ENCODE assay signal across 19 mouse cellular contexts in genomic region chr7:4511489-4512224, GRCm38 (mm10). TPM values are rescaled to one million over a fixed set of nuclear protein-coding genes. Genes with fewer than 3 reads are reported as not detected.
DNase-seq lines count a peak whose midpoint lies in the region; ATAC-seq lines count a peak whose summit lies in the region.
"Had no signal": no experiment of that assay in that cellular context is flagged by ENCODE, and none has a peak within 500 bp of the region (broad histone marks: within the 10 kb centered on the region; RNA-seq: fewer than 3 reads in every experiment).

No protein-coding gene starts in this region.

- H3K27me3 ChIP-seq in heart, embryonic 10.5 days (ENCODE audit: insufficient read depth, poor library complexity, severe bottlenecking): no peaks in the 10 kb centered on the region
- no peaks in the 10 kb centered on the region for H3K27me3 ChIP-seq in neural tube, embryonic 11.5 days (ENCODE audit: control insufficient read depth, insufficient read depth, low read length)
- peaks cover 3% of the 10 kb centered on the region; the same call in 1 of the 2 replicates for H3K27me3 ChIP-seq in neural tube, embryonic 15.5 days (replicated peaks)
- no peaks in the 10 kb centered on the region for H3K27me3 ChIP-seq in heart, embryonic 16.5 days (ENCODE audit: control insufficient read depth, insufficient read depth, low read length)
- H3K27me3 ChIP-seq: limb, embryonic 15.5 days; stomach, embryonic 15.5 days had no signal

- H3K4me3 ChIP-seq in heart, embryonic 10.5 days: peak overlapping the region; percentile 29; the same call in 1 of the 2 replicates
- no peak overlapping the region for H3K4me3 ChIP-seq in neural tube, embryonic 11.5 days (ENCODE audit: low read depth, low read length)
- no peak overlapping the region for H3K4me3 ChIP-seq in neural tube, embryonic 15.5 days (replicated peaks)
- H3K4me3 ChIP-seq in heart, embryonic 16.5 days (ENCODE audit: low read length): no peak overlapping the region
- H3K4me3 ChIP-seq: forebrain, embryonic 12.5 days; hindbrain, embryonic 10.5 days; limb, embryonic 15.5 days; stomach, embryonic 15.5 days had no signal

- H3K4me2 ChIP-seq in neural tube, embryonic 11.5 days (ENCODE audit: low read depth): no peak overlapping the region
- H3K4me2 ChIP-seq in neural tube, embryonic 15.5 days: no peak overlapping the region
- peak overlapping the region; percentile 41 for H3K4me2 ChIP-seq in heart, embryonic 16.5 days (ENCODE audit: low read depth, low read length)
- H3K4me2 ChIP-seq: forebrain, embryonic 12.5 days; limb, embryonic 15.5 days; stomach, embryonic 15.5 days had no signal

- peaks cover 10% of the 10 kb centered on the region; the same call in 1 of the 2 replicates for H3K36me3 ChIP-seq in heart, embryonic 10.5 days
- no peaks in the 10 kb centered on the region for H3K36me3 ChIP-seq in neural tube, embryonic 11.5 days (ENCODE audit: control insufficient read depth, insufficient read depth, low read length)
- H3K36me3 ChIP-seq in neural tube, embryonic 15.5 days: no peaks in the 10 kb centered on the region
- no peaks in the 10 kb centered on the region for H3K36me3 ChIP-seq in heart, embryonic 16.5 days (ENCODE audit: control insufficient read depth, insufficient read depth)
- H3K36me3 ChIP-seq: forebrain, embryonic 12.5 days; hindbrain, embryonic 10.5 days; limb, embryonic 15.5 days; stomach, embryonic 15.5 days had no signal

- H3K27ac ChIP-seq in heart, embryonic 10.5 days: peak overlapping the region; percentile 72
- H3K27ac ChIP-seq in neural tube, embryonic 11.5 days (ENCODE audit: low read depth, low read length): no peak overlapping the region
- H3K27ac ChIP-seq in neural tube, embryonic 15.5 days (replicated peaks): no peak overlapping the region
- H3K27ac ChIP-seq in heart, embryonic 16.5 days (ENCODE audit: low read length): peak overlapping the region; percentile 88
- H3K27ac ChIP-seq: forebrain, embryonic 12.5 days; hindbrain, embryonic 10.5 days; stomach, embryonic 15.5 days had no signal

- peaks cover 74% of the 10 kb centered on the region for H3K4me1 ChIP-seq in heart, embryonic 10.5 days
- no peaks in the 10 kb centered on the region for H3K4me1 ChIP-seq in neural tube, embryonic 11.5 days (ENCODE audit: control insufficient read depth, insufficient read depth, low read length)
- no peaks in the 10 kb centered on the region for H3K4me1 ChIP-seq in neural tube, embryonic 15.5 days
- H3K4me1 ChIP-seq in heart, embryonic 16.5 days (ENCODE audit: control insufficient read depth, insufficient read depth, low read length): peaks cover 59% of the 10 kb centered on the region

- no peaks in the 10 kb centered on the region for H3K9me3 ChIP-seq in heart, embryonic 10.5 days
- H3K9me3 ChIP-seq in neural tube, embryonic 11.5 days (ENCODE audit: control insufficient read depth, low read length): no peaks in the 10 kb centered on the region
- no peaks in the 10 kb centered on the region for H3K9me3 ChIP-seq in neural tube, embryonic 15.5 days (replicated peaks)
- no peaks in the 10 kb centered on the region for H3K9me3 ChIP-seq in heart, embryonic 16.5 days (replicated peaks; ENCODE audit: control insufficient read depth, low read length)
- H3K9me3 ChIP-seq: forebrain, embryonic 12.5 days; limb, embryonic 15.5 days; stomach, embryonic 15.5 days had no signal

- no peak for DNase-seq in heart, embryonic 10.5 days (ENCODE audit: low spot score)
- no peak for DNase-seq in heart, adult 8-10 months (ENCODE audit: low spot score)
- DNase-seq in neural tube, embryonic 11.5 days (ENCODE audit: low spot score): peak; percentile 4
- DNase-seq in cerebellum, adult 8-10 months: no peak
- DNase-seq: cerebellum, adult 11 months; cerebellum, postnatal 36 days; gastrocnemius, postnatal 14 days; kidney, postnatal 10 days; layer of hippocampus, adult 9-11 months; midbrain, embryonic 14.5 days; right cerebral cortex, adult 18-20 months had no signal

- no peak for ATAC-seq in neural tube, embryonic 11.5 days (ENCODE audit: insufficient read depth, low FRiP score, low TSS enrichment)
- no peak for ATAC-seq in neural tube, embryonic 15.5 days (ENCODE audit: low FRiP score)
- ATAC-seq in heart, embryonic 16.5 days (replicated peaks; ENCODE audit: extremely low read depth, insufficient read depth, low FRiP score): no peak
- no peak for ATAC-seq in monocyte, adult 5-6 weeks (replicated peaks; ENCODE audit: insufficient number of reproducible peaks, low FRiP score, low TSS enrichment, poor library complexity, severe bottlenecking)

- H3K9ac ChIP-seq in neural tube, embryonic 11.5 days (ENCODE audit: low read length): no peak overlapping the region
- no peak overlapping the region for H3K9ac ChIP-seq in neural tube, embryonic 15.5 days (replicated peaks)
- peak overlapping the region; percentile 68 for H3K9ac ChIP-seq in heart, embryonic 16.5 days (ENCODE audit: low read length)
- H3K9ac ChIP-seq: forebrain, embryonic 12.5 days; limb, embryonic 15.5 days; stomach, embryonic 15.5 days had no signal

- WGBS in heart, embryonic 10.5 days: 58% methylated on average over 8 of the region's 8 CpGs
- 85% methylated on average over 8 of the region's 8 CpGs for WGBS in neural tube, embryonic 11.5 days
- 78% methylated on average over 8 of the region's 8 CpGs for WGBS in neural tube, embryonic 15.5 days
- WGBS in heart, embryonic 16.5 days: 22% methylated on average over 8 of the region's 8 CpGs

RNA-seq across cellular contexts. Expression of gene Tnnt1, which starts 4.5 kb away (rescaled TPM):
- 97.0 and 167 TPM in 2 replicates for polyA plus RNA-seq in heart, embryonic 10.5 days (2016; fragmentation: Nextera tagmentation; extraction: Ambion mirVana)
- 10 to 100 TPM; 12.4 to 22.1 (median 19.0) TPM for total RNA-seq in heart, adult 8-10 months (2022)
- 72.7 and 93.7 TPM in 2 replicates for polyA plus RNA-seq in neural tube, embryonic 11.5 days (2014; fragmentation: Nextera tagmentation; extraction: Ambion mirVana)
- polyA plus RNA-seq in neural tube, embryonic 15.5 days (2015; fragmentation: Nextera tagmentation; extraction: Ambion mirVana): 22.8 and 29.5 TPM in 2 replicates
- 170 and 190 TPM in 2 replicates for polyA plus RNA-seq in heart, embryonic 16.5 days (2015; fragmentation: Nextera tagmentation; extraction: Ambion mirVana)
- not detected in 3 replicates for total RNA-seq in monocyte, adult 5-6 weeks (2017)

RNA-seq across cellular contexts. Expression of gene Ppp1r12c, which starts 10.2 kb away (rescaled TPM):
- 30.9 and 46.0 TPM in 2 replicates for polyA plus RNA-seq in heart, embryonic 10.5 days (2016; fragmentation: Nextera tagmentation; extraction: Ambion mirVana)
- 10 to 100 TPM; 55.6 to 74.8 (median 61.6) TPM for total RNA-seq in heart, adult 8-10 months (2022)
- 41.1 and 43.3 TPM in 2 replicates for polyA plus RNA-seq in neural tube, embryonic 11.5 days (2014; fragmentation: Nextera tagmentation; extraction: Ambion mirVana)
- 38.8 and 44.6 TPM in 2 replicates for polyA plus RNA-seq in neural tube, embryonic 15.5 days (2015; fragmentation: Nextera tagmentation; extraction: Ambion mirVana)
- 28.6 and 39.8 TPM in 2 replicates for polyA plus RNA-seq in heart, embryonic 16.5 days (2015; fragmentation: Nextera tagmentation; extraction: Ambion mirVana)
- total RNA-seq in monocyte, adult 5-6 weeks (2017): 272 to 296 TPM (median 283 TPM) in 3 replicates

RNA-seq across cellular contexts. Expression of gene Tnni3, which starts 12.4 kb away (rescaled TPM):
- polyA plus RNA-seq in heart, embryonic 10.5 days (2016; fragmentation: Nextera tagmentation; extraction: Ambion mirVana): 960 and 1,463 TPM in 2 replicates
- over 10,000 TPM in 3 of 4 experiments, 1,000 to 10,000 TPM in 1; 9,443 to 11,840 (median 11,050) TPM for total RNA-seq in heart, adult 8-10 months (2022)
- 2.1 and 3.5 TPM in 2 replicates for polyA plus RNA-seq in neural tube, embryonic 11.5 days (2014; fragmentation: Nextera tagmentation; extraction: Ambion mirVana)
- 1.8 and 2.4 TPM in 2 replicates for polyA plus RNA-seq in neural tube, embryonic 15.5 days (2015; fragmentation: Nextera tagmentation; extraction: Ambion mirVana)
- 3,783 and 3,984 TPM in 2 replicates for polyA plus RNA-seq in heart, embryonic 16.5 days (2015; fragmentation: Nextera tagmentation; extraction: Ambion mirVana)
- 6.1 to 6.3 TPM in 2 of 3 replicates, not detected in the other for total RNA-seq in monocyte, adult 5-6 weeks (2017)

RNA-seq across cellular contexts. Expression of gene Dnaaf3, which starts 20.6 kb away (rescaled TPM):
- polyA plus RNA-seq in heart, embryonic 10.5 days (2016; fragmentation: Nextera tagmentation; extraction: Ambion mirVana): 0.63 and 0.65 TPM in 2 replicates
- 1 to 10 TPM; 2.3 to 3.0 (median 2.6) TPM for total RNA-seq in heart, adult 8-10 months (2022)
- 0.93 and 0.95 TPM in 2 replicates for polyA plus RNA-seq in neural tube, embryonic 11.5 days (2014; fragmentation: Nextera tagmentation; extraction: Ambion mirVana)
- 1.8 and 2.1 TPM in 2 replicates for polyA plus RNA-seq in neural tube, embryonic 15.5 days (2015; fragmentation: Nextera tagmentation; extraction: Ambion mirVana)
- polyA plus RNA-seq in heart, embryonic 16.5 days (2015; fragmentation: Nextera tagmentation; extraction: Ambion mirVana): 1.1 and 1.3 TPM in 2 replicates
- total RNA-seq in monocyte, adult 5-6 weeks (2017): 0.85 to 2.0 TPM (median 1.8 TPM) in 3 replicates

RNA-seq across cellular contexts. Expression of gene Syt5, which starts 35.7 kb away (rescaled TPM):
- polyA plus RNA-seq in heart, embryonic 10.5 days (2016; fragmentation: Nextera tagmentation; extraction: Ambion mirVana): 1.0 and 2.8 TPM in 2 replicates
- 1 to 10 TPM in 1 of 4 experiments, under 1 TPM in 3; 0.50 to 1.0 (median 0.83) TPM for total RNA-seq in heart, adult 8-10 months (2022)
- 9.0 and 10.8 TPM in 2 replicates for polyA plus RNA-seq in neural tube, embryonic 11.5 days (2014; fragmentation: Nextera tagmentation; extraction: Ambion mirVana)
- 77.0 and 94.1 TPM in 2 replicates for polyA plus RNA-seq in neural tube, embryonic 15.5 days (2015; fragmentation: Nextera tagmentation; extraction: Ambion mirVana)
- 1.9 and 3.4 TPM in 2 replicates for polyA plus RNA-seq in heart, embryonic 16.5 days (2015; fragmentation: Nextera tagmentation; extraction: Ambion mirVana)
- not detected in 3 replicates for total RNA-seq in monocyte, adult 5-6 weeks (2017)
- total RNA-seq: megakaryocyte progenitor cell, adult 5-6 weeks had no signal

Comparison
In these comparisons a context has a peak if more than half of its experiments do, and no peak if none do; other contexts are left out.
1. H3K27ac ChIP-seq: peak in heart, embryonic 10.5 days (single experiment) and heart, embryonic 16.5 days (single experiment); none in neural tube, embryonic 11.5 days (single experiment) and neural tube, embryonic 15.5 days (single experiment).
2. RNA of gene Tnni3, which starts 12.4 kb away (polyA plus RNA-seq): 3,783 to 3,984 TPM in heart, embryonic 16.5 days and 960 to 1,463 TPM in heart, embryonic 10.5 days; 2.1 to 3.5 TPM in neural tube, embryonic 11.5 days and 1.8 to 2.4 TPM in neural tube, embryonic 15.5 days; every median in the first group is over 100 times any median in the second.